Mouse (Mus musculus): ENCODE data around the gene Zfp62.
A peak's percentile ranks its signal among the peaks of the same experiment; 100 is the strongest.
"Not testable (repeated sequence)": the region's sequence is repeated elsewhere in the genome, so short reads cannot be mapped to it uniquely, and the experiment has no call there.

The Zfp62 gene

DNA sequence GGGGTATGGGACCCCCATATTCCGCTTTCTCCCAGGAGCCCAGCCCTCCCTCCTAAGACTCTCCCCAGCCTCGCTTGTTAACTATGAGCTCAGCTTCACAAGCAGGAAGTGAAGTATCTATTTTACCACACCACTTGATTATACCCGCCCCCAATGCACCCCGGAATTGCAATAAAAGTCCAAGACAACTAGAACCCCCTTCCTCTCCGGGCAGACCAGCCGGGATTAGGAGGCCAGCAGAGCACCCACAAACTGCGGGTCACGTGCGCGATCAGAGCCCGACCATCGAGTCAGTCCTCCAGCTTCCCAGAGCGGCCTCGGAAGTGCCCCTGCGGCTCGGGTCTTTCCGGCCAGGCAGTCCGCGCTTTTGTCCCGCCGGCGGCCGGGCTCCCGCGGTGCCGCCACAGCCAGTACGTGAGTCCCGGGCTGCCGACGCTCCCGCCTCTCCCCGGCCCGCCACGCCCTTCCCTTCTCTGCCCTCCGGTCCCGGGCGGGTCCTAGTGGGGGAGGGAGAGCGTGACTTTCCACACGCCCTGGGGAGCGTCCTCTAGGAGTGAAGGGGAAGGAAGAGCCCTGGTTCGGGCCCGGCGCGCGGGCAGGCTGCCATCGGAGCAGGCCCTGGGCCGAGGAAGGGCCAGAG, at the start of gene Zfp62:
Zfp62 (plus strand) TSS at position 164 of the 640 bp plus-strand sequence.
- peak; percentile 91 for DNase-seq

DNA sequence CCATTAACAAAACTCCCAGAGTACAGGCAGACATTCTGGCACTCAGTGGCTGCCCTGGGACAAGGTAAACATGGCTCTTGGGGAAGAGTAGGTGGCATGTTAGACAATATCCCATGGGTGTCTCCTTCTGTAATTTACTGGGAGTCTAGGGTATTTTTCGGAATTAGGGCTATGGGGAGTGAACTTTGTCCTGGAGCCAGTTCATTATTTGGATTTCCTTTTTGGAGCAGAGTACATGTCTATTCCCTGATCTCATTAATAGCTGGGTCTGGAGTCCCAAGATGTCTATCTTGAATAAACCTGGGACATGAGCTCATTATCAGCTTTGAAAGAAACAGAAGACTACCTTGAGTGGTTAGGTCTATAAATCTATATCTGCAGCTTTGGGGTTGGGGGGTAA, 49.0 kb upstream of the Zfp62 start, which contains the start of gene Olfr1394:
Olfr1394 (plus strand) TSS at position 301 of the 400 bp plus-strand sequence.
- no peak for DNase-seq

DNA sequence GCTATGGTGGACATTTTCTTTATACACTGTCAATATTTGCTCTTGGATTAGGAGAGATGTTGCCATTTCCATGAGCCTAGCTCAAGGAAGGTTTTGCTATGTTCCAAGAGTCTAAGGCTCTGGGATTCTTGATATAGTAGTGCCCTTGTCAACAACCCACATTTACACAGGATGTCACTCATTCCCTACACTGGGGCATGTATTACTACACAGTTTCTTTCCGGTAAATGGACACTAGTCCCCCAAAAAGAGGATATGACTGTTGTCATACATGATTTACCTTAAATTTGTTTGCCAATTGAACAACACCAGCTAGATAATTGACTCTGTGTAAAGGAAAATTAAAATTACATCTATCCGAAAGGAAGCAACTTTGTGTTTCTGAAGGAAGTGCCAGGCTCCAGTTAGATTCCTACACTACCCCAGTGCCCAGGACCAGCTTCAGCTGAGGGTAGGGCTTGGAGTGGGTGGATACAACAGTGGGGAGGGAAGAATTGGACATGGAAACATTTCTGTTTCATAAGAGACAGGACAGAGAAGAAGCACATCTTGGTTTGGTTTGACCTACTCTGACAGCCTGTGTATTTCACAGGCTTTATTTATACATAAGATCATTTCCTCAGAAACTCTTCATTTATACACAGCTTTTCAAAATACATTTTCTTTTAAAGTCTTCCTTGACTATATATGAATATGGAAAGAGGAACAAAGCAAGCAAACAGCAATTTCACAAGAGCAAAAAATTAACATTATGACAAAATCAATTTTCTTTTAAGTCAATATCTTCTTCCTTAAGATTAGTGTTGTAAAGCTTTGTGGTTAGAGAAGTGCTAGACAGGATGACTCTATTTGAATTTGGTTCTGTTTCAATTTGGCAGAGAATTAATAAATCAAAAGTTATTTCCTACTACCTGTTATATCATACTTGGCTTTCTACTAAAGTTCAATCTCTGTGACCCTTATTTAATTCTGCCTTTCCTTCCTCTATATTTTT, 46.0 kb upstream of the Zfp62 start:
- no peak for DNase-seq

DNA sequence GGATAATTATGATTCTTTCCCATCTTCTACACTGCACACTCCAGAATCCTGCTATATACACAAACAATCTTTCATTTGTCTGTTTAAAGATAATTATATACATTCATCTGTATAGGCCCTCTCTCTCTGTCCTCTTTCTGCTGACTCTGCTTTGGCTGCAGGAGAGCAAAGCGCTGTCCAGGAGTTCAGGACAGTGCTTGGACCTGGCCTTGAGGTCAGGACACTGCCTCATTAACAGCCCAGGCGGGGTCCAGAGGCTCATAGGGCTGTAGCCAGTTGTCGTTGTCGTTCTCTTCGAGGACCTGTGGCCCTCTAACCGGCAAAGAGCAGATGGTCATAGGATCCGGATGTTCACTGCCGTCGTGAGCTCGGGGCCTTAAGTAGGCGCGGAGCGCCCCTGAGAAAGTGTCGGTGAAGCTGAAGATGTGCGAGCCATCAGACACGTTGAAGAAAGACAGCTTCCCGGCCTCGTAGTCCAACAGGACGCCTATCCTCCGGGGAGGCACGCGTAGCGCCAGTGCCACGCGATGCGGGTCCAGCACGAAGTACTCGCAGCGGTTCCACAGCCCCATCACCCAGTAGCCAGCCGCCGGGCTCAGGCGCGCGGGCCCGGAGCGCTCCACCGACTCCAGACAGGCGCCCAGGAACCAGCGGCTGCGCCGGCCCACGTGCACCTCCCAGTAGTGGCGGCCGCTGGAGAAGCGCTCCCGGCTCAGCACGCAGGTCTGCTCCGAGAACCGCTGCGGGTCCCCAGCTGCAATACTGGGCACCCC, 34.1 kb upstream of the Zfp62 start:
- no peak for DNase-seq

DNA sequence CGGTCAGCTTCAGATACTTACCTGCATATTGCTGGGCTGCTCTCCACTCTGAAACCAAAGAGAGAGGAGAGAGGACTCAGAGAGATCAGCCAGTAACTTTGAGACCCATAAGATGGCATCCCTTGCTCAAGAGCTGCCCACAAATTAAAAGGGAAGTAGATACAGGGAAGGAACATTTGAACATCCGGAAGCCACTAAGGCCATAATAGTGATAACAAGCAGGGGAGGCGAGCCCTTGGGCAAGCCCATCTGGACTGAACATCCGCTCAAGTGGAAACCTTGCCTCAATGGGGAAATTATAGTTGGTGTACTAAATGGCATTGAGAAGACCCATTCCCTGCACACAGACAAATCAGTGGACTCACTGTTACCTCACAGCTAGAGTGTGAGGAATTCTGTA, 32.5 kb upstream of the Zfp62 start:
- DNase-seq = no peak

DNA sequence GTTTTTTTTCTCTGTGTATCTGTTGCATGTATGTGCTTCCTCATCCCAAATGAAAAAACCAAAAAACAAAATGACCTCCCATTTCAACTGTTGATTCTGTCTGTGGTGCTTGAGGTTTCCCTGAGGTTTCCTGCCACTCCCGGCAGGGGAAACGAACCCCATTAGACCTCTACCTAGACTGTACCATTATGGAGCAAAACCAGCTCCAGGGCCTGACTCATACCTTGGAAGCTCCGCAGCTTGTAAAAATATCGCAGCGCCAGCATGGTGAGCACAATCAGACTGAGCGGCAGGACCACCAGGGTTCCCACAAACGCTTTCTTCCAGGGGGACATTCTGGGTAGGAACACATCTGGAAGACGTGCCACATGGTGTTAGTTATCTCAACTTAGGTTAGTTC, 27.7 kb upstream of the Zfp62 start:
- no peak for DNase-seq

DNA sequence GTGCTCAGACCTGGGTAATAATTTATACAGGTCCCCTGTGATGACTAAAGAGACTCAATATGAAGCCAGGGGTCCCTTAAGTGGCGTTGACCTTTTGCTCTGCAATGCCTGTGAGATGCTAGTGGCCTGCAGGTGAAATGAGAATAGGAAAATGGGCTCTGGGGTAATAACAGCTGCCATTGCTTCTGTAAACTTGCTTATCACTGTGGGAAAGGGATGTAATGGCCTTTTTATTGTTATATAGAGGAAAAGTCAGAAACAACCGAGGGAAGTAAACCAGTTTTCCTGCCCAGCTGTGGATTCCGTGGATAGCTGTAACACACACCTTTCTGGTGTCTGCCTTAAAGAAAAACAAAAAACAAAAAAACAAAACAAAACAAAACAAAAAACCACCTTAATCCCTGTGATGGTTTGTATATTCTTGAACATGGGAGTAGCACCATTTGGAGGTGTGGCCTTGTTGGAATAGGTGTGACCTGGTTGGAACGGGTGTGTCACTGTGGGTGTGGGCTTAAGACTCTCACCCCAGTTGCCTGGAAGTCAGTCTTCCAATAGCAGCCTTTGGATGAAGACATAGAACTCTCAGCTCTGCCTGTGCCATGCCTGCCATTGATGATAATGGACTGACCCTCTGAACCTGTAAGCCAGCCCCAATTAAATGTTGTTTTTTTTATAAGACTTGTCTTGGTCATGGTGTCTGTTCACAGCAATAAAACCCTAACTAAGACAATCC, 26.9 kb upstream of the Zfp62 start:
- not testable (repeated sequence) for DNase-seq

DNA sequence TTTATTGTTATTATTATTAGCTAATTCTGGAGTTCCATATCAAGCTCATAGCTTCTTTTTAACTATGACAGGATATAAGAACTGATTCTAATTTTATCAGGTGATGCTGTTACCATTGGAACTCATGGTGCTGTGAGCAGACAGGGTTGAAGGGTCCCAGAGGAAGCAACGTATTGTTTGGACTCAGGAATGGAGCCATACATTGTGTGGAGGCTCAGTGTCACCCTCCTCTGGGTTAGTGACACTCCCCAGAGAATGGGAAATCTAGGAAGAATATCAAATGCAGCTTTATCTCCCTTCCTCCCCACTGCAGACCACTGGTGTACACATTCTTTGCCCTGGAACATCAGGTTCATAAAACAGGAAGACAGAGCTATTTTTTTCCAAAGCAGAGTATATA, 19.9 kb upstream of the Zfp62 start:
- no peak for DNase-seq

DNA sequence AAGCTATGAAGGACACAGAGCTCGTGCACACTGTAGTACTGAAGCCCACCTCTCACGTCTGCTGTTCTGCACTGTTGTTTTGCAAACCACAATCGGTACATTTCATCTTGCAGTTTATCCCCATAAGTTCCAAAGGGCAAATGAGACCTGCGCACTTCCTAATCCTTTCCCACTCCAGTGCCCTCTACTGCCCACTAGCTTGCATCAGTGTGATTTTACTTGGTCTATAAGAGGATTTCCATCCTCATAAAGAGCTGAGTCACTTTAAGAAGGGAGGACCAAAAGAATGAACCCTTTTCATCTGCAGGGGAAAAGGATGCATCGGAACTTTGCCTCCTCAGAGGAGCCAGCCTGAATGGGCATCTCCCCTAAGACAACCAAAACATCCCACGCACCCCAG, 16.6 kb upstream of the Zfp62 start:
- DNase-seq = no peak

DNA sequence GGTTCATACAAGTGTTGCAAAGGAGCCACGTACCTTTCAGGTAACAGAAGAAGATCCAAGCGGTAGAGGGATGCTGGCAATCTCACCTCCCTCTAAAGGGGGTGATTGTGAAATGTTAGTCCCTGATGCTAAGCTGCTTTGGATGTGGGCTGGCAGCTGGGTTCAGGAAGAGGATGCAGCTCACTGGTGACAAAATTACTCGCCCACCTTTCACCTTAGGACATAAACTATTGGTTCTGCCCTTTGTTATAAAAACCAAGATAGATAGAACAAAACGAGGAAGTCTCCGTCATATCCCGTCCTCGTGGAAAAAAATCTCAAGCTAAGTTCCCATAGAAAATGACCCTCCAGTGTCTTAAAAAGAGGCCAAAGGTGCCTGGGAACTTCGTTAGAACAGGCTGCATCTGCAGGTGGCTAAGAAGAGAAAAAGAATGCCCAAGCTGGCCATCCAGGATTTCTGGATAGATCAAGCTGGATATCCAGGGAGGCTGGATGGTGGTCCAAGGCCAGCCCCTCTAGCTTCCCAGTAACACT, 16.1 kb upstream of the Zfp62 start, which contains the start of gene Btnl9:
Btnl9 (minus strand) TSS at position 205 of the 534 bp plus-strand sequence.
- no peak for DNase-seq

DNA sequence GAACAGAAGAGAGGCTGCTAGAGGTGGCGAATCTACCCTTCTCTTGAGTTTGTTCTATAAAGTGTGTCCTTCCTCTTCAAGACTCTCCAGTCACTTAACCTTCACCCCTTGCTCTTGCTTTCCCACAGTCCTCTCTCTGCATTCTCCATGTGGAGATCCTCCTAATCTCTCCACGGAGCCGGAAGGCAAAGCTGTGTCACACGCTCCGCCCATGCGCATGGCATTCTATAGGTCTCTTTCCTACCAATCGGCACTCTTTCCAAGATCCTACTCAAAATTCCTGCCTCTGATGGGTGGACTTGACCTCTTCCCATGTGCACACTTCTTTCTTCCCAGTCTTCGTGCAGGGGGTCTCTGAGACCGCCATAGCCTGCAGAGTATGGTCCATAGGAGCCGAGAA, 15.4 kb upstream of the Zfp62 start:
- DNase-seq = no peak

DNA sequence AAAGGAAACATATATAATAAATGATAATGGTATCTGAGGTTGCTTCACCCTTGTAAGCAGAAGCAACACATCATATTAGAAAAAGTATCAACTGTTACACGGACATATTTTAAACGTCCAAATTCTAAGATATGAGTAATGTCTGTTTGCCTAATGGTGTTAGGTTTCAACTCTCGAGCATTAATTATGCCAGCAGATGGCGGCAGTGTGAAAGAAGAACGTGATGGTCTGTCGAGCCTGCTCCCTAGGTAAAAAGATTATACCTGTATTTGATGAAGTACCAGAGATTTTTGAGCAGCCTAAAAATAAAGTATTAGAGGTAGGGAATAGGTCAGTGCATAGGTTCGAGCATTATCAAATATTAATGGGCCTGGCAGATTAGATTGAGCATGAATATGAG, 13.4 kb upstream of the Zfp62 start:
- peak; percentile 19 for DNase-seq

DNA sequence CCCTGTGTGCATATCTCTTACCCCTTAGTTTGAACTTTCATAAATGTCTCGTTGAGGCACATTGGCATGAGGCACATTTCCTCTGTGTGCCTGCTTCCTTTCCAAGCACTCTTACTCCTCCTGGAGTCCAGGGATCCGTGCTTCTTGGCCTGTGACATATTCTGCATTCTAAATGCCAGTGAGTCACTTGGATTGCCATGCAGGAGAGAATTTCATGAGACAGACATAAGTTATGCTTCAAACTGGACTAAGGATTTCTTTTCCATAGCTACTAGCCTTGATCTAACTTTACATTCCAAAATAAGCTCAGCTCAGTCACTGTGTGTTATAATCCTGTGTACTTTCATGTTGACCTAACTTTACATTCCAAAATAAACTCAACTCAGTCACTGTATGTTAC, 12.0 kb upstream of the Zfp62 start:
- DNase-seq = no peak

DNA sequence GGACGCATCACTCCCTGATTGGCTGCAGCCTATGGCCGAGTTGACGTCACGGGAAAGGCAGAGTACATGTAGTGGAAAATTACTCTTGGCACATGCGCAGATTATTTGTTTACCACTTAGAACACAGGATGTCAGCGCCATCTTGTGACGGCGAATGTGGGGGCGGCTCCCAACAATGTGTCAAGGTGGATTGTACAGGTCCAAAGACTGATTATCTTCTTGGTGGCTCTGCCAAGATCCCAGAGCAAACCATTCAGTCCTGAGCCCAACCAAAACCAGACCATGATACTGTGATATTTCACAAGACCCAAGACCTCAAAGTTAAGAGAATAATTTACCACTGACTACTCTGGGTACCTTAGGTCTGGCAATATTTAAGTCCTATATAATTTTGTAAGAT, 8.3 kb upstream of the Zfp62 start:
- not testable (repeated sequence) for DNase-seq

DNA sequence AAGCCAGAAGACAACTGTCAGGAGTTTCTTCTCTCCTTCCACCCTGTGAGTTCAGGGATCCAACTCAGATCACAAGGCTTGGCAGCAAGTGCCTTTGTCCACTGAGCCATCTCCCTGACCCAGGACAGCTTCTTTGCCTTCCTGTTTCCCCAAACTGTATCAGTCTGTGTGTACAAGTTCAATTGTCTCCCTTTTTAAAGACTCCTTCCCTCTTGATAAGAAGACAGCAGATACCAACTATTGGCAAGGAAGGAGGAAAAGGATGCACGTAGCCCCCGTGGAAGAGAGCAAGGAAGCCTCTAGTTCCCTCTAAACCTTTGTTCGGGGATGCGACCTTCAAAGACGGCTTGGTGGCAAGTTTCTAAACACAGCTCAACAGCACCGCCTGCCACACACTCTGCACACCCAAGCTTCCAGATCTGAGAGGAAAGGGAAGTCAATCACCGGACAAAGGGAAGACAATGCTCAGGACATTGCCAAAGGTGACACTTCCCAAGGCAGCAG, 7.2 kb upstream of the Zfp62 start:
- DNase-seq = no peak

DNA sequence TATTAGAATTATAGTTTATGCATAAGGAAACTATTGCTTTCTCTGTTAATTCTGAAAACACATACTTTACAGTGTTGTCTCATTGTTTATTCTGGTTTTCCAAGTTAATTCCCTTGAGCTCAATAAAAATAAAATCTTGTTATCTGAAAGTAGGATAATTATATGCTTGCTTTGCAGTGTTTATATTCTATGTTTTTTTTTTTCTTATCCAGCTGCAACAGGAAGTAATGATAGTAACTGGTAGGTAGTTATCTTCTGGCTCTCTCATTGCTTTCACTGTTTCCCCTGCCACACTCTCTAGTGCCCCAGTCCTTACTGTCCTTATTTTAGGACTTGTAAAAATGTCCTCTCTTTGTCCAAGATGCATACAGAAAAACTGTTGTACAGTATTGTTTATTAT, 2.4 kb upstream of the Zfp62 start:
- no peak for DNase-seq

DNA sequence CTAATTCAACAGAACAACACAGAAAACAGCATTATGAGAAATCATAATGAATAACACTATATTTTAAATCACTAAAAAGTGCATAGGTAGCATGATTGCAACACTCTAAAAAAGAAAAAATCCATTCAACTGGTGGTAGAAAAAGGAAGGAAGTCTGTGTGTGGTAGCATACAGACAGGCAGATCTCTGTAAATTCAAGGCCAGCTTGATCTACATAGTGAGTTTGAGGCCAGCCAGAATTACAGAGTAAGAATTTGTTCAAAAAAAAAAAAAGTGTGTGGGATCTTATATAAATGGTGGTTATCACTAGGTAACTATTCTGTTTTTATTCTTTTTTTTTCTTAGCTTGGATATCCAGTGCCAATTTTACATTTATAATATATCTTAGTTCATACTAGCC, 1.9 kb upstream of the Zfp62 start:
- DNase-seq = no peak

DNA sequence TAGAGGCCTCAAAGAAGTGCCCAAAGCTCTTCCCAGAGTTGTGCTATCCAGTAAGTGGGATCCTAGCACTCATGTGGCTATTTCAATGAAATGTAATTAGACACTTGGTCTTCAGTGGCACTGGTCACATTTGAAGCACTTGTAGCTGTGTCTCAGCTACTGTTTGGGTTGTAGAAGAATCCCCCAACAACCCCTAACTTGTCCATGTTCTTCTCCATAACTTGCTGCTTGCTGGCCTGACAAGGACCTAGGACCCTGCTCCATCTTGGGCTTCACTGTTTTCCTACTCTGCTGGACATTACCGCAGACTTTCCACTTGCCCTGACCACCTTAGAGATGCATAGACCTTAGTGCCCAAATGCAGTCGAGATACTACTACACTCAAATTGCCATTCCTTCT, 1.0 kb upstream of the Zfp62 start:
- no peak for DNase-seq

DNA sequence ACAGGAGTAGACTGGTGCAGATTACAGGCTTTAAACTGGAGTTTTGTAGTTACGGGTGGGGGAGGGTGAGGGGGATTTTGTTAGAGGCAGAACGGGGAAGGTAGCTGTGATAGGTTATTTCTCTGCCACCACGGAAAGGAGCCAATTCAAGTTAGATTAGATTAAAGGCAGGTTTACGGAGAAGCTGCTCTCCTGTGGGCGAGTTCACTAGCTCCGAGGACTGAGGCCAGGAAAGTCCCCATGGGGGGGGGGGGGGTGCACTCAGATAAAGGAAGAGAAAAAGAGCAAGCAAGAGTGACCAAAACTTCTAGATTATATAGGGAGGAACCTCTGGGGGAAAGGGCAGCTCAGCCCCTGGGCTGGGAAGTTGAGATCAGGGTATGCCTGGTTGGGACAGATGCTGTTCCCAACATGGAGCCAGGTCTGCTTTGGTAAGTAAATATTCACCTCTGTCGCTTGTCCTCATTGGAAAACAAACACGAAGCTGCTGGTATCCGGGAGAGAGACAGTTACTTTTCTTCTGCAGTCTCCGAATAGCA, 500 bp upstream of the Zfp62 start:
- peak; percentile 29 for DNase-seq

DNA sequence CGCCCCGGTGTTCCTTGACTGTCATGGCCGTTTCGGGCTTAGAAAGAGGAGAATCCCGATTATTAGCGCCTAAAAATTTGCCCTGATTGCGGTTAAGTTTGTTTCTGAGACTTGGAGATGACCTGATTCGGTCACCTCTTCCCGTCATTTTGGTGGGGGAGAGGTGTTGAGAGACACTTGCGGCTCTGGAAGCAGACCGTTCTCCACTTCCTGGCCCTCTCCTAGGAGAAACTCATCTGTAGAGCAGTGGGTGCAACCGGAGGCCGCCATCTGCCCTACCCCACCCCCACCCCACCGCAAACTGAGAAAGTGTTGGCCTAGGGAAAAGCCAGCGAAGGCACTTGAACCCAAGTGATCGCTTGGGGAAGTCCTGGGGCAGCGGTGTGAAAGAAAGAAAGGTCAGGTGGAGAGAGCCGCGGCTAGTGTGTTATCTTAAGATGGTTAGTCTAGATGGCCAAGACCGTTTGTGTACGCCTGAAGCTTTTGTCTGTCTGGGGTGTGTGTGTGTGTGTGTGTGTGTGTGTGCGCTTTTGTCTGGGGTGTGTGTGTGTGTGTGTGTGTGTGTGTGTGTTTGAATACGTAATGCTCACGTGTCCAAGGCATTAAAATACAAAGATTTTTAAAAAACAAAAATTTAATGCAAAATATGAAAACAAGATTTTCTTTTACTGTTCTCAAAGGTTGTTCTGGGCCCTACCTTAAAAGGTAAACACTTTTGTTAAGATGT, 842 bp downstream of the Zfp62 start:
- DNase-seq = no peak

DNA sequence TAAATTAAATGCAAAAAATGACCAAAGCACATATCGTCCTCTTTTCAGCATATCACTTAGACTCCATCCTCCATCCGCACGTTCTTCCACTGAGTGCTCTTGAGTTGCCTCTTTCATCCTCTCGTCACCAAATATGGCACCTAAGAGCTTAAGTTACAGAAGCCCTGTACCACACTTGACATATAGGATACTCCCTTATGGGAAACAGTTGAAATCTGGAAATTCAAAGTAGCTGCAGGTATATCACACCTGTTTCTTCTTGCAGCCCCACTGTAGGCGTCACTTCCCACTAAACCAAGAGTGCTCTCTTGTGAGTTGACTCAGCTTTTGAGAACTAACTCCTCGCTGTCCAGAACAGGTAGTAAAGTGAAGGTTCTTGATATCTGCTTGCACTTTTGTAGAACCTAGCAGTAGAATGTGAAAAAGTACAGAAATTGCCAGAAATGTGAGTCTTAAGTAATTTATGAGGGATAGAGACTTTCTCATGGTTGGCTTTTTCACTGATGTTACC, 2.0 kb downstream of the Zfp62 start:
- DNase-seq = no peak

All from cerebellum, adult 11-12 months (tissue).